Mouse (Mus musculus) layer of hippocampus, postnatal 10 days (tissue): ENCODE measurements at regions not wholly inside any gene's neighbourhood (a gene's known extent, or its start where the extent isn't known, plus 50 kb on each side); places are given as distances from the start of the nearest gene placed in this dataset.

Source experiments
- DNase-seq, 2 experiments: peaks; one replicate each; pipeline ENCODE4 v3.0.0; 2021; ENCODE audit warnings: low spot score in 2 of 2

DNA sequence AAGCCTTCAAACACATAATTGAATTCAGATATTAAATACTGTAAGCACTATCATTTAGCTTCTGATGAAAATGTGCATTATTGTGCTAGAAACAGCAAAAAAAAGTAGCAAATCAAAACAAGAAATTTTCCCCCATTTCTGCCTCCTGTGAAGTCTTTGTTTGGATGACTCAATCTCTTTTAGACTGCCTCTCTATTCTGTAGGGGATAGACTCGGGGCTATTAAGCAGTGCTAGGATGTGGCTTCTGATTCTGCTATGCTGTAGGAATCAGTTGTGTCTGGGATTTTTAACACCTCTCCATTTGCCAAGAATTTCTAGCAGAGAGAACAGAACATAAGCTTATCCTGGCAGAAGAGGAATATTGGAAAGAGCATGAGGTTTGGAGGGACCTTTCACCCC, 775.2 kb downstream of the Tmem114 start:
- DNase-seq: no peak

DNA sequence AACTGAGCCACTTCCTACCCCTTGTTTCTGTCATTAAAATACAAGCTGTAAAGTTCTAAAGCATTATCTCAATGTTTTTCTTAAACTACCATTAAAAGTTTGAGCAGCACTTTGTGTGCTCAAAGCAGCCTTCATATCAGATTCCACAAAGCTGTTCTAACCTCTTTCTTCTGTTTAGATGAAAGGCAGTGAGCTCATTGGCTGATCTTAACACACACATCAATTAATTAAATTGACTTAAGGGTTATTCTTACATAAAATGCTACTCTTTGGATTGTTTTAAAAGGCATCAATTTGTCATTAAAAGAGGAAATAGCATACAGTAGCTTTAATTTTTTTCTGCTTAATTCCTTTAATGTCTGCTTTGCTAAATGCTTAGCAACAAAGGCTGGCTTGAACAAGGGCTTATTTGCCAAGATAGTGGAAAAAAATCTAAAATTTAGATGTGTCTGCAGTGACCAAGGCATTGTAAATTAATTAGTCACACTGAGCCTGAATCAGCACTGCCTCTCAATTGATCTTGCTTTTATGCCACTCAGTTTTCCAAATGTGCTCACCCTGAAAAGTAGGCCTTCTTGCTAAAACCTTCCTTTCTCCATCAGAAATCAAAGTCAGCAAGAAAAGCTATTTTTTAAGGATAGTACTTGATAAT, 777.5 kb downstream of the Tmem114 start:
- no peak for DNase-seq

DNA sequence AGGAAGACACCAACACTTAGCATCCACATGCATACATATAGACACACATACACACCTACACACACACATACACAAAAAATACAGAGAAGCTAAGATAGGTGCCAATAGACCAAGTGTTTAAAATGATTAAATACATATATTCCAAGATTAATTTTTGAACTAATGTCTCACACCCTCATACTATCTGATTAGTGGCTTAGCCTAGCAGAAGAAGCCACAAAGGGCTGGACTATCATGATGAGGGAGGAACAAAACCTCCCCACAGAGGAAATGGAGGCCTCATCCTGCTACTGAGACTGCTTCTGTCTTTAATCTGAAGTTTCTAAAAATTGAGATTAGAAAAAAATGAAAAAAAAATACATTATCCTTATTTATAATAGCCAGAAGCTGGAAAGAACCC, 780.6 kb downstream of the Tmem114 start:
- no peak for DNase-seq

DNA sequence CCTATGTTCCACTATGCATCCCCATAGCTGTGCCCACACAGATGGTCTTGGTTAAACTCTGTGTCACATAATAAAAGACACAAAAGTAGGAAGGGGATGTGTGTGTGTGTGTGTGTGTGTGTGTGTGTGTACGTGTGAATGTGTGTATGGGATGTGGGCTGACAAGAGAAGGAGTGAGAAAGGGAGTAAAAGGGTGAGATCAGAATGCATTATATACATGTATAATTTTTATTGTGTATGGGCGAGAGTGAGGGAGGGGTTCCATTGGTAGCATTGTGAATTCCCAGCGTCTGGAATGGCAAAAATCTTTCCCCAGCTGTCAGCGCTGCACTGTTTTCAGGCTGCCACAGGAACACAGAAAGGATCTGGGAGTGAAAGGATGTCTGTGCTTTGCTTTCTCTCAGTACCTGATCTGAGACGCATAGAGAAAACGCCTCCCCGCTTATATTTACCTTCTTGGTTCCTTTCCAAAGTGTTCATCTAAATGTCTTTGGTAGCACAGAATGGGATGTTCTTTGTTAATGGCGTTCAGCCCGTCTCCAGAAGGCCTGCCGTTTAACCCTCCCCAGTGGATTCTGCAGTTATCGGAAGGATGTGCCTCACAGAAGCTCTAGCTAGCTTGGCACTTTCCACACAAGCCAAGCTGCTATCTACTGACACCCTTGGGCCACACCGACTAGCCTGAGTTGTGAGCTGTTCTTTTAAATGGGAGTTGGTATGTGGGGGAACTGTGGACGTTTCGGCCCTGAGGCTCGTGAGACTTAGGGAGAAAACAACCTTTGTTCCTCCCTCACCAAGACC, 785.8 kb downstream of the Tmem114 start:
- DNase-seq: peak; percentile 19 to 36

DNA sequence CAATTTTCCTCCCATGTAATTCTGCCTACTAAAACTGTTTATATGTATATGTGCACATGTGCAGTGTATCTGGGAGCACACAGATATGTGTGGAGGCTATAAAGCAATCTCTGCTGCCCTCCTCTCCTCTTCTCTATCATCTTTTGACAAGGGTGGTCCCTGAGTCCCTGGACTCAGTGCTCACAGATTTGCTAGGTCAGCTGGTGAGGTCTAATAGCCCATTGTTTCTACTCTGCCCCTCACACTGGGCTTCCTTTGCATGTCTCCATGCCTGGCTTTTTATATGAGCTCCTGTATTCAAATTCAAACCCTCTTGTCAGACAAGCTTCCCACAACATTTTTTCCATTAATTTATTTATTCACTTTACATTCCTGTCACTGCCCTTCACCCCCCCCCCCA, 786.9 kb downstream of the Tmem114 start:
- no peak for DNase-seq

DNA sequence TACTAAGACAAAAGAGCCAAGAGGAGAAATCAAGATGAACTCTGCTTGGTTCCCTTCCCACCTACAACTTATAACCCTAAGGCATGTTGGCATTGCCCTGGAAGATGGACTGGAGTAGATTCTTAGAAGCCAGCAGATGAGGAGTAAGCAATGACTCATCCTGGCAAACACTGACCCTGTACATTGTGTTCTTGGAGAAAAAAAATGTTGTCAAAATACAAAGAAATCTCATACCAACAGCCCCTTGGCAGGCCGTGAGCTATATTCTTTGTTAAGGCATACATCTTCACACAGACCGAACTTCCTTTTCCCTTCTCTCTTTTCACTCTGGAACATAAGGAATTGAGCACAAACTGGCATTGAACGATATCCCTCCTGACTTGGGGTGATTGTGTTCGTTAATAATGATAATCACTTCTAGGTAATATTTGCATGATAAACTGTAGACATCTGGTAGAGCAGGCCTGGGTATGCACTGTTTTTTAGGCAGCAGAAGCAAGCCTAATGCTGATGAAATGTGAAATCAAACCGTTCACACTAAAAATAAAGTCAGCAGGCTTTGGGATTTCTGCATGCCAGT, 787.7 kb downstream of the Tmem114 start:
- no peak for DNase-seq

DNA sequence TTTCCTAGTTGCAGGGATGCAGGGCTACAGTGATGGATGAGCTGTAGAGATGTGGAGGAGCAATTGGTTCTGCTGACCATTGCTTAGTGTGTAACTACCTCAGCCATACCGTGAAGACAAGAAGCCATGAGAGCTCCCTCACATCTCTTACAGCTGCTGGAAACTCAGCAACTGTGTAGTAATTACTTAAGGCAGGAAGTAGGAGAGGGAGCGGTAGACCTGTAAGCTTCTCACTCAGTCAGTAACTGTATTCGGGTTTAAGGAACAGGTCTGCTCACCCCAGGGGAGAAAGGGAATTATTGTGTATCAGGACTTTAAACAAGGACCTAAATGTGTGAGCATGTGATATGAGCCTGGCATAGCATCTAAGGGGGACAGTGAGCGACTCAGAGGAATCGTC, 788.6 kb downstream of the Tmem114 start:
- DNase-seq: no peak

DNA sequence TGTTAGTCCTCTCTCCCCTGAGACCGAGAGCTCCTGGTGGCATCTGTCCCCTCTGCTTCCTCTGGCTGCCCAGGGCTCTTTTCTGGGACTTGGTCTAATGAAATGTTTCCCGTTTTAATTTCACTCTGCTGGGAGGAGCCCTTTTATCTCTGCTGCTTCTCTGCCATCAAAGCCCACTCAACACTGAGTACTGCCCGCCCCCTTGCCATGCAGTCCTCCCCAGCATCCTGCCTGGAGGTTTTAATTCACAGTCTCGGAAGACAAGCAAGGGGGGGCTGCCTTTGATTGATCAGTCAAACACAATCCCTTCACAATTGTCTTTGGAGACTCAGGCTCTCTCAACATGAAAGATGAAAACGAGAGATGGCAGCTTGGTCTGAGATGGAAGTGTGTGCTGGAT, 792.5 kb downstream of the Tmem114 start:
- no peak for DNase-seq

DNA sequence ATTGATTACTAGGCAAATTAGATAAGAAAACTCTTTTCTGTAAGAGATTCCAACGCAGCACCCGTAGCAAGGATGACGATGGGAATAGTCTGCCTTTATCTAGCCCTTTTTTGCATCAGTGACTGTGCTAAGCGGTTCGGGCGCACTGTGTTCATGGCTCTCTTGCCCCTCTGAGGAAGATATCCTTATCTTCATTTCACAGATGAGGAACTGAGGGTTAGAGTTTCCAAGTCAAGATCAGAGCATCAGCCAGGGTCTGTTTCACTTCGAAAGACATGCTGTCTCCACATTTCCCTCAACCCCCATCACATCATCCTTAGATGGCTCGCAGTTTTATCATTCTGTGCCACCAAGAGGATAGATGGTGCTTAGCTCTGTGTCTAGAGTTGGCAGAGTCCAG, 796.6 kb downstream of the Tmem114 start:
- no peak for DNase-seq

DNA sequence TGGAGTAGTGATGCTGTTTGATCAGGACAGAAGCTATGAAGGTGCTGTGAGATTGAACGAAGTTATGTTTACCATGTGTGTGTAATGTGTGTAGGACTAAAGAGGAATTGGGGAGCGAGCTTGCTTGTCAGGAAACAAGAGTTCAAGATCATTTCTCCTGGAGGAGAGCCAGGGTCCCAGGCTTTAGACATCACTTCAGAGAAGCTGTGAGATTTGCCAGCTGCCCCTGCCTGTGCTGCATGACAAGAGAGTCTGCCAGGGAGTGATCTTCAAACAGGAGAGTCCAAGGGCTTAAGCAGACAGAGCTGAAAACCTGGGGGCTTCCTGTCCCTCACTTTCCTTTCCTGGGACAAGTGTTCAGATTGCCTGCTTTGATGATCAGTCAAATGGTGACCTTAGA, 818.3 kb downstream of the Tmem114 start:
- DNase-seq: no peak

DNA sequence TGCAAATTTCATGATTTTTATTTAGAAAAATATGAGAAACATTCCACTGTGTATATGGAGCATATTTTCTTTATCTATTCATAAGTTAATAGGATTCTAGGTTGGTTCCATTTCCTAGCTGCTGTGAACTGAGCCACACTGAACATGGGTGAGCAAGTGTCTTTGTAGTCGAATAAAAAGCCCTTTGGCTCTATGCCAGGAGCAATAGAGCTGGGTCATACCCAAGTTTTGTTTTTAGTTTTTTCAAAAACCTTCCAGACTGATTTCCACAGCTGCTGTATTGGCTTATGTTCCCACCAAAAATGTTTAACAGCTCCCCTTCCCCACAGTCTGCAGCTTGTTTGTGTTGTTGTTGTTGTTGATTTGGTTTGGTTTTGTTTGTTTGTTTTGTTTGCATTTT, 822.5 kb downstream of the Tmem114 start:
- peak; percentile 9 to 13 for DNase-seq

DNA sequence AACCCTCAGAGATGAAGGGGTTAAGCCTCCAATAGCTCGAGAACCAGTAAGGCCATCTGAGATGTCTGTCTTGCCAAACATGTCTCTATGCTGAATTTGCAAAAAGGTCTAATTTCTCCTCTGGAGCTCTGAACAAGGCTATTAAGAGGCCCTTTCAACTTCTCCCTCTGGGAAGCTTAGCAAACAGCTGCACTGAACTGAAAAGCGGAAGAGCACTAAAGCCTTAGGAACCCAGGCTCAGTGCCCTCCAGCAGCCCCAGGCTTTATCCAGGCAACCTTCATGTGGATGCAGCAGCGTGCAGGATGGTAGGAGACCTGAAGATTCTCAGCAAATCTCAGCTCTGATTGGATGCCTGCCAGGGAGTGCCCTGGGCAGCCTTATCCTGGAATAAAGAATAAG, 850.1 kb downstream of the Tmem114 start:
- DNase-seq: peak in 1 of 2 experiments; percentile 6

DNA sequence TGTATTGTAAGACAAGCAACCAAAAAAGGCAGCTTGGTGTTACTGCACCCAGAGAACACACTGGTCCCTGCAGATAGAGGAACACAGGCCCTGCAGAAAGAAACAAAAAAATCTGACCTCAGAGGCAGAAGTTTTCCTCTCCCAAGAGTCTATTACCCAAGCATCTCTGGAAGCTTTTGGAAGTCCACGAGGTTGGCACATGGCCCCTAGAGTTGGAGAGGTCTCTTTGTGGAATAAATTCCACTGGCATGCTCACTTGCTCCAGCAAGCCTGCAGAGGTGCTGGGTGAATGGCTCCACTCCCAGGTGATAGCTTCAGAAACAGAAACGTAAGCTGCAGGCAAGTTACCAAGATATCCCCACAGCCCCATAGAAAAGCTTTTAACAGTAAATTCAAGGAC, 864.1 kb downstream of the Tmem114 start:
- no peak for DNase-seq

DNA sequence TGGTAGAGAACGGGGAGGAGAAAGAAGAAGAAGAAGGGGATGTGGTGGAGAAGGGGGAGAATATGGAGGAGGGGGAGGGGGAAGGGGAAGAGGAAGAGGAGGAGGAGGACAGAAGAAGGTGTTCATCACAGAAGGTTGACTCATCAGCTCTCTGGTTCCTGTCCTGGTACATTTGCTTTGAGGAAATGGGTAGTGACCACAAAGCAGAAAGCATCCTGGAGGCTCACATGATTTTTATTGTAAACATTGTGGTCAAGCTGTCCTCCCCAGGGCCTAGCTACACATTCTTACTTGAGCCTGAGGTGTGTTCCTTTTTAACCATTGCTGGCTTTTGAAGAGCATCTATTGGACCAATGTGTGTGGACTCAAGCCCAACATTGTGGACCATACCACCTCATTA, 865.8 kb downstream of the Tmem114 start:
- DNase-seq: no peak

DNA sequence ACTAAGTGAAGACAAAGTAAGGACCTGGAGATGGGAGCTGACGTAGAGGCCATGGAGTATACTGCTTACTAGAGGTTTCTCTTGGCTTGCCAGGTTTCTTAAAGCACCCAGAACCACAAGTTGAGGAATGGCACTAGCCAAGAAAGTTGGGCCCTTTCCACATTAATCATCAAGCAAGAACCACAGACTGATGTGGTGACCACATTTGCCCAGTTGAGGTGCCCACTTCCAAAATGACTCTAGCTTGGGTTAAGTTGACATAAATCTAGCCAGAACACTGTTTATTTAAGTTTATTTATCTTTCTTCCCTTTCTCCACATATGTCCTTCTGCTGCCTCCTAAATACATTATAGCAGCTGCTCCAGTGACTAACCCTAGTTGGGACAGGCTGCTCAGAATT, 866.3 kb downstream of the Tmem114 start:
- DNase-seq: no peak

DNA sequence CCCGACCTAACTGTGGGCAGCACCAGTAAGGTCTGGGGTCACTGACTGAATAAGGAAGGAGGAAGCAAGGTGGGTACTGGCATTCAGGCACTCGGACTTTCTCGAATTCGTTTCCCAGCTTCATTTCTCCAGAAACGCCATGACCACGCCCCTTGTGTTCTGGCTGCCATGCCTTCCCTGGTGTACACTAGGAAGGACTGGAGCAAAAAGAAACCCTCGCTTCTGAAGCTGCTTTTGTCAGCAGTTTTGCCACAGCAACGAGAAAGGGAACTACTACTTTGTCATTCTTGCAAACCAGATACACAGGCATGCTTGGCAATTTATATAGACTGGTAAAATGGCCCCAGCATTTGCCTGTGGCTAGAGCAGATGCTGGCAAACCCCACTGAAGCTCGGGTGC, 869.0 kb downstream of the Tmem114 start:
- DNase-seq: no peak

DNA sequence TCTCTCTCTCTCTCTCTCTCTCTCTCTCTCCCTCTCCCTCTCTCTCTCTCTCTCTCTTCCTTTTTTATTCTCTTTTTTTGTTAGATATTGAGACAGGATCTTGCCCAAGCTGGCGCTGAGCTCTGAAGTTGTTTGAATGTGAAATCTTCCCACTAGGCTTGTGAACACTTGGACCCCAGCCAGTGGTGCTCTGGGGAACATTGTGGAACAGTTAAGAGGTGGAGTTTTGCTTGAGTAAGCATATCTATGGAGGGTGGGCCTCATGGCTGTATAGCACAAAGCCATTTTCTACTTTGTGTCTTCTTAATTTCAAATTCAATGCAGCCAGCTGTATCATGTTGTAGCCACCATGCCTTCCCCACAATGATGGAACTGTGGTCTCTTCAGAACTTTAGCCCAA, 875.4 kb downstream of the Tmem114 start:
- DNase-seq: no peak

DNA sequence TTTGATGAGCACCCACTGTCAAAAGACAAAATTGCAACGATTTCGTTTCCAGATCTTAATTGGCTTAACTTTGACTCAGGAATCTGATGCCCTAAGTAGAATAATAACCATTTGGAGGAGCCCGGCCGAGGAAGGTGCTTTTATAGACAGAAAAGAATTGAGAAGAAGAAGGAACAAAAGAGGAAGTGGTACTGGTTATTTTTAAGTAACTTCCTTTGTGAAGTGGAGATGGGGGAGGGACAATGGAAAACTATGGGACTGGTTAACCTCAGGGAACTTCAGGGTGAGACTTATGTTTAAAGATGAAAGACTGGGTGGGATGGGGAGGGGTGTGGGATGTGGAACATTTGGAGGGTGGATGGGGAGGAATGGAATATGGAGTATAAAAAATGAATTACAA, 880.9 kb downstream of the Tmem114 start:
- no peak for DNase-seq

DNA sequence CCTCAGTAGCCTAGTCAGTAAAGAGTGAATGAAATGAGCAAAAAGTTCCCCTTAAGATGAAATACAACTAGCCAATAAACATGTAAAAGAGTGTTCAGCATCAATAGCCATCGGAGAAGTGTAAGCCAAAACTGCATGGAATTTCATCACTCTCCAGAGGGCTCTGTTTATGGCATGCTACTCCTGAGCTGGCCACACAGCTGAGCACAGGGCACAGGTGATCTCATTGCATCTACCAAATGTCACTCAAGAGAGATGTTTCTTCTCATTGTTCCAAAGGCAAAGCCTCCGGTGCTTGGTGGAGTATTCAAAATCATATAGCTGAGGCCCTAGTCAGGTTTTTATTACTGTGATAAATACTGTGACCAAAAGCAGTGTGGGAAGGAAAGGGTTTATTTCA, 895.1 kb downstream of the Tmem114 start:
- no peak for DNase-seq

DNA sequence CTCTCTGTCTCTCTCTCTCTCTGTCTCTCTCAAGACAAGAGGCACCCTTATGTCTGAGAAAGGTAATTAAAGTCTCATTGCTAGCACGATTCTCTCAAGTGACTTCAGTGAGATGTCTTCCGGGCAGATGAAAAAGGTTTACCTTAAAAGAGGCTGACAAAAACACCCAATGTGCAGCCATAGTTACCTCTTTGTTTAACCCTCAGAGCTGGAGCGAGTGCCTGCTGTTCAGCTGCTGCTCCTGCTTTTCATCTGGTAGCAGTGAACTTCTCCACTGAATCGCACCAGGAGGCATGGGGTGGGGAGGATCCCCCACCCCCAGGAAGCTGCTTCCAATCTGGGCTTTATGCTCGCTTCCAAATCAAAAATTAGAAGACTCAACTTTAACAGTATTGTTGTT, 896.0 kb downstream of the Tmem114 start:
- DNase-seq: peak; percentile 7 to 15

DNA sequence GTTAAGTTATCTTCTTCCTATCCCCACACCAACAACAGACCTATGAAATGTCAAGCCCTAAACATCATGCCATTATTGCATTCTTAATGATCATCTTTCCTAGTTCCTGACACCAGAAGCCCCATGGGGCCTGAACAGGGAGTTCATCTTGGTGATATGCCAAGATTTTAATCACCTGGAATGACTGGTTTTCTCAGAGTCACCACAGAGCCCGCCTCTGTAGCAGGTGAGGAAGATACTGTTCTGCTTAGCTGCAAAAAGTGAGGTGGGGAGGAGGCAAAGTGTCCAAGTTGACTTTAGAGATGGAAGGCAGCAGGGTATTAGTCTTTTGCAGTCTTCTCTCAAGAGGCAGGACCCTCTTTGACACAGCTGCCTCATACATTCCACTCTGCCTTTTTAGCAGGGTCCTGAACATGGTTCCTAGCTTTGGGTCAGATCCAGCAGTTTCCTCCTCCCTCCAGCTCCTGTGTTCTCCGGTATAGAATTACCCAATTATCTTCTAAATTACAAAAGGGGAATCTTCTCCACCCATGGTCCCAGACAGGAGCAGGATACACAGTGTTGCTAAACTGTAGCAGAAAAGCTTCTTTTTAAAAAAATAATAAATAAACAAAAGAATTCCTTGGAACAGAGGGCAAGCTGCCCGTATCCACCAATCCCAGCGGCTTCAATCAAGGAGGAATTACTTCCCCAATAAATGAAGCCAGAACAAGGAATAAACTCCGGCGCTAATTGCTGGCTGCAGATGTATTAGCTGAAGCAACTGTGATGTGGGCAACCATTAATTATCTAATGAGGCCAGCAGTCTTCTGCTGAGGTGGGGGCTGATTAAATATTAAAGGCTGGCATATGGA, 896.8 kb downstream of the Tmem114 start:
- peak; percentile 14 to 17 for DNase-seq

DNA sequence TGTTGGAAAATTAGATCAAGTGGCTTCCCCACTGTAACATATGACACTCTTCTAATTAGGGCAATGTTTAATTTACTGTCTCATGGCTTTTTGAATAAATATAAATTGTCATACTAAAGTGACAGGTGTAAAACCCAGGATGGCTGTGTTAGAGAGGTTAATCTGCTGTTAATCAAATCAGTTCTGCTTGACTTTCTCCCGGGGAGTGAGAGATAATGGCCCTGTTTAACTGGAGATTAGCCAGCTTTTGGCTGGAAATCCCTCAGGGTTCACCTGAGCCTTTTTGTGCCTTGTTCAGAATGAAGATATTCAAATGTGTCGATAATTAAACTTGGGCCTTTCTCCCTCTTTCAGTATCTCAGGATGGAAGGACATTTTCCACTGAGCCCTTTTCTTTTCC, 906.2 kb downstream of the Tmem114 start:
- no peak for DNase-seq
